Mouse (Mus musculus) lung, postnatal 36 days (tissue): ENCODE data around the gene Rtkn2.
"Not testable (repeated sequence)": the region's sequence is repeated elsewhere in the genome, so short reads cannot be mapped to it uniquely, and the experiment has no call there.

ENCODE experiments used
- DNase-seq: peaks from one replicate; pipeline ENCODE4 v3.0.0; 2022; ENCODE audit warnings: mixed read lengths

The Rtkn2 gene

DNA sequence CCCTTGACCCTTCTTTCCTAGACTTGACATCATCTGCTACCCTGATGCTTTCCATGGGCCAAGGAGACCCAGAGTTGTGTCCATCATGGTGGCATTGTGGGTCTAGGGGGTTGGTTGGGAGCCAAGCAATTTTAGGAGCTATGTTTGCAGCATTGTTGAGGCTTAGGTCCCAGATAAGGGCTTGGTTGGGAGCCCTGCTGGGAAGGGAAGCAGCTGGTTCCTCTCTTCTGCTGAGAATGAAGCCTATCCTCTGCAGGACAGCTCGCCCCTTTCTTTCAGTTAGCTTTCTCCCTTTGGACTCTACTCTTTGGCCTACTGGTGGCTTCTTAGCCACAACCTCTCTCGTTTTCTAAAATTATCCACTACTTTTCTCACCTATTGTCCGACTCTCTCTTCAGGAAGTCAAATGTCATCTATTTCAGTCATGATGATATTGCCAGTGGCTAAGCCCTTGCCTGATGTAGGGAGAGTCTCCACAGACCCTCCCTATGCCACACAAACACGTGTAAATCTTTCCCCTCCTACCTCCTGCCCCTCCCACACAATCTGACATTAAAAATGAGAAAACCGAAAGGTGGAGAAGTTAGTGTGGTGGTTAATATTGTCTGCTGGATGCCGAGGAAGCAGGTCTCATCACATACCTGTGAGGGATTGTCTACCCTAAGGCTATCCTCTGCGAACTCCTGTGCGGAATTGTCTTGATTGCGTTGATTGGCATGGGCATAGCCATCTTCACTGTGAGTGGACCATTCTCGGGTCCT, 100.7 kb downstream of the Rtkn2 start:
- DNase-seq = no peak

GRCm38 (mm10) chr10:68081712-68082111, 102.3 kb downstream of the Rtkn2 start:
- peak; percentile 34 for DNase-seq

DNA sequence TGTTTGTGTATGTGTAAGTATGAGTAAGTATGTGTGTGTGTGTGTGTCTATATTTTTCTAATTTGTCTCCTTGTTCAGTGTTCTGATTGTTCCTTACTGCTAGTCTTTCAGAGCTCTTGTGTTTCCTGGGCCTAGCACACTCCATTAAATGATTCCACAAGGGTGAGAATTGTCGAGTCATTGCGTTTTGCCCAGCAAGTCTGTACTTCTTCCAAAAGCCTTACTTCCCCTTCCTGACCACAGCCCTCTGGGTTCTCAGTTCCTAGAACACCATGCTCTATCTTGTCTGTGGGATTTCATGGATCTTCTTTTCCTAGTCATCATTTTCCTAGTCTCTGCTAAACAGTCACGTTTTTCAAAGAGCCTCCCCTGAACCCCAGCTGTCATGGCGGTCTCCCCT, 106.2 kb downstream of the Rtkn2 start:
- no peak for DNase-seq

GRCm38 (mm10) chr10:68086973-68087372, 107.6 kb downstream of the Rtkn2 start:
- DNase-seq = no peak

DNA sequence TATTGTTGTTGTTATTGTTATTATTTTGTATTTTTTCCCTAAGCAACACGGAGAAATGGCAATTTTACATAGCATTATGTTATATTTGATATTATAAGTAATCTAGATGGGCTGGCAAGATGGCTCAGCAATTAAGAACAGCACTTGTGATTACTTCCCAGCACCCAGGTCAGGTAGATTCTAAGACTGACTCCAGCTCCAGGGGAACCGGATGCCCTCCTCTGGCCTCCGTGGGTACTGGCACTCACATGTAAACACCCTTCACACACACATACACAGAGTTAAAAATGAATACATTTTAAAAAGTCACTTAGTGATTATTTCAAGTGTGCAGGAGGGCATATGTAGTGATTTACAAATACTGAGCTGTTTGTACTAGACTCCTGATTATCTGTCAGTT, 108.4 kb downstream of the Rtkn2 start:
- DNase-seq = no peak

GRCm38 (mm10) chr10:68089435-68090196, 110.2 kb downstream of the Rtkn2 start:
- peak; percentile 63 for DNase-seq

DNA sequence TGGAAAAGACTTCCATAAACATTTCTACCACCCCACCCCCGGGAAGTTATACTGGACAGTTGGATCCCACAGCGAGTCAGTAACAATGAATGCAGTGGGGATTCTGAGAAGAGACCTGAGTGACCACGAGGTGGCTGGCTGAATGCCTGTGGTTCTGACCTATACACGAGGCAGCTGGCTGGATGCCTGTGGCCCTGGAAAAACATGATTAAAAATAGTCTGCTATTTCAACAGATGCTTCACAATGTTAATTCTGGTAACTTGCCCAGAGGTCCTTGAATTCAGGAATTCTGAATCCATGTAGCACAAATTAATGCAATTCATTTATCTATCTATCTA, 110.8 kb downstream of the Rtkn2 start:
- peak; percentile 96 for DNase-seq

- DNase-seq = peak; percentile 47
Measured at GRCm38 (mm10) chr10:68090544-68090943, 111.2 kb downstream of the Rtkn2 start.

- no peak for DNase-seq
Measured at GRCm38 (mm10) chr10:68091011-68091410, 111.6 kb downstream of the Rtkn2 start.

DNA sequence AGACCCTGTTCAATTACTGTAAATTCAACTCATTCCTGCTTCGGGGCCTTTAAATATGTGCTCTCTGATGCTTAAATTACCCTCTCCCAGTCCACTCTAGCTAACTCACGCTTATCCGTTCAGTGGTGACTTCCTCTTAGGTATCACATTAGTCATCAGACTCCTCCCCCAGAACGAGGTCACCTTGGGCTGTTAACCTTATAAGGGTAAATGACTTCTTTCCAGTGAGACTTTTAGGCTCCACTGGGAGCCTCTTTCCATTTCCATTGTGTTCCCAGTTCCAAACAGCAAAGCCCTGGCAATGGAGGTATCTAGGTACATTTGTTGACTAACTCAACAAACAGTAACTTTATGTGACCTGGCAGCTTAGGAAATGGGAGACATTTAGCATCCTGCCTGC, 112.5 kb downstream of the Rtkn2 start:
- peak; percentile 47 for DNase-seq

DNA sequence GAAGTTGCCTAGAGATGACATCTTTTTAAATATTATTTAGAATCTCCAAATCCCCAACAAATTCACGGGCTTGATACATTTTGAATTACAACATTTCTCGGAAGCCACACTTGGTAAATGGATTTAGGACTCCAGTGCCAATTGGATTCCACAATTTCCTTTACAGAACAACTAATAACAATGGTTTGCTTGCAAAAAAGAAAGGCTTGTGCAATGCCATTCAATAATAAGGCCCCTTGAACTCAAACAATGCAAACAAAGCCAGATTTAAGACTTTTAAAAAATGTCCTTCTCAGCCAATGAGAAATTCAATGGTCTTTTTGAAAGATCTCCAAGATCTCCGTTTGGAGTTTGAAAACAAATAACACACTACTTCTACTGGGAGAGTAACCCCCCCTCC, 114.1 kb downstream of the Rtkn2 start:
- peak; percentile 60 for DNase-seq

GRCm38 (mm10) chr10:68095136-68095535, 115.8 kb downstream of the Rtkn2 start:
- peak; percentile 79 for DNase-seq

DNA sequence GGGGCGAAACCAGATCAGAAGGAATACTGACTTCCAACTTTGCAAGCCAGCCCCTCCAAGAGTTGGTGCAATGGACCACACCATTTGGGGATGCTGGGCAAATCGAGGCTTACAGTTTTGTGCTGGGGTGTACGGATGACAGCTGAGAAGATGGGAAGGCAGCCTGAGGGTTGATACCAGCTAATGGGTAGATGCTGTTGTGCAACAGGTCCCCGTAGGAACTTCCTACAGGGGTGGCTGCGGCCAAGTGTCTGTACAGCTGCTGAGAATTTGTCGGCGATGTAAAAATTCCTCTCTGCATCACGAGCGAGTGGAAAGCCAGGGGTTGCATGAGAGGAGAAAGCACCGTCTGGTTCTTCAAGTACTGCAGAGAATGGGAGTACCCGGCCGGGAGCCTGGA, 117.0 kb downstream of the Rtkn2 start:
- no peak for DNase-seq

DNA sequence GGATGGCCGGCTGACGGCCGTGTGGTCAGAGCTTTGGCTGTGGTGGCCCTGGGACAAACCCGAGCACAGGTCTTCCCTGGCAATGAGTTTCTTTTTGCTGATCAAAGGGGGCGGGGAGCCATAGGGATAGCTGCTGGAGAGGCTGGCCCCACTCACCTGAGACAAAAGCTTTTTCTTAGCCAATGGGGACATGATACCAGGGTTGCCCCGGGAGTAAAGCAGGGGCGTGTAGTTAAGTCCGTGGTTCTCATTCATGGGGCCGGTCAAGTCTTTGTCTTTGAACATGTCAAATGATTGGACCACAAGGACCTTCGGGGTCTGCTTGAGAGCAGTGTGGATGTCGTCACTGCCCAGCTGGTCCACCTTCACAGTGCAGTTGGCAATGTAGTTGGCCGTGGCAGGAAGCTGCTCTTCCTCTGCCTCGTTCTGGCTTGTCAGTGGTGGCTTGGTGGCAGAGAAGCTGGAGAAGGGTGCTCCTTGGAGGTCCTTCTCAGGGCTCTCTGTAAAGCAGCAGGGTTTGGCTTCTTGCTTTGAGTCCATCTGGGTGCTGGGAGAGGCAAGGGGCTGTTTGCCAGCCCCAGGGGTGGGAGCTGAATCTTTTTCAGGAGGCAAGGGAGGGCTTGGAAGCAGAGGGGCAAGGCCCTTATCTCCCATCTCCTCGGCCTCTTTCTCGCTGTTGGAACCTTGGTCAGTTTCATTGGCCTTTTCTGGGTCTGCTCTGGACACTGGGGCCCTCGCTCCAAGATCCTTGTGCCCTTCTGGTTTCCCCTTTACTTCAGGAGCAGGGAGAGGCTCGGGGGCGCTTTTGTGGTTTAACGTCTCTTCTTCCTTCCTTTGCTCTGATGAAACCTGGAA, 118.7 kb downstream of the Rtkn2 start:
- DNase-seq = no peak

- DNase-seq = not testable (repeated sequence)
Measured at GRCm38 (mm10) chr10:68099801-68100200, 120.4 kb downstream of the Rtkn2 start.

GRCm38 (mm10) chr10:68100506-68100905, 121.1 kb downstream of the Rtkn2 start:
- DNase-seq = no peak

DNA sequence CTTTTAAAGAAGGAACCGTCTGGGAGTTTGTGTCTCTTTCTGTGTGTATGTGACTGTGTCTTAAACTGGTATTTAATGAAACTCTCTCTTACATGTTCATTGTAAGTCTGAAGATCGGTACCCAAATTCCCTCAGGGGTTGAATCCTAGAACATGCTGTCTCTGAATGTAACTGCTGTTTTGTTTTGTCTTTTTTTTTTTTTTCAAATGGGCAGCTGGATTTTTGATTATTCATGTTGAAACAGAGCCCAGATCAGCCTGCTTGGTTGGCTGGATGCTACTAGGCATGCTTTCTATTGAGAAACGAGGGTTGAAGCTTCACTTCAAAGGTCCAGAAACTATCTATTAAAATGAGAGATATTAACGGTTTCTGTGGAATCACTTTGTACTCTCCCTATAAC, 121.9 kb downstream of the Rtkn2 start:
- no peak for DNase-seq

GRCm38 (mm10) chr10:68102566-68102965, 123.2 kb downstream of the Rtkn2 start:
- no peak for DNase-seq

DNA sequence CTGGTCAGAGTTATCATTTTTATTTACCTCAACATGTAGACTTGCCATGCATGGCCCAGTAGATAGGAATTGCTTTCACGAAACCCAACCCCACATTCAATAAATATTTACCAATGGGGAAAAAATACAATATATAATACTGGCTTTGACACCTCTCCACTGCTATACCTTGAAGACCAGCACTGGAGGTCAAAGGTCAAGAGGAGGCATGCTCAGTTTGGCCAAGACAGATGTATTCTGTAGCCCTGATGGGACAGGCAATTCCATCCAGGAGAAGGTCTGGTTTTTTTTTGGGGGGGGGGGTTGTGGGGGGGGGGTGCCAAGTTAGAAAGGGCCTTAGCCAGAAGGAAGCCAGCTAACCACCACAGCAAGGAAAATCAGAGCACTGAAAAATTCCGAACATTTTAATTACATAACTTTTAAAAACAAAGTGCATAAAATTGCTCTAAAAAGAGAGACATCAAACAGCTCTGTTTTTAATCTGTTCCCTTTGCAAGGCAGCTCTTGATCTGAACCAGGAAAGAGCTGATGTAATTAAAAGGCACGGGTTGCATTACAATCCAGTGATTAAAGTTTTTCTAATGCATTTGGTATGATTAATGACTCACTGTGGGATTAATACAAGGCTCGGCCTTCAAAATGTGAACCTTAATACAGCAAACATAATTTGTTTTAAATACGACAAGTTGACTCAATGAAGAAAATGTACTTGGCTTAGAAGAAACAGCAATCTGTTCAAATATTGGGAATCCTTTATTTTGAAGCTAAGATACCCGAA, 123.9 kb downstream of the Rtkn2 start:
- DNase-seq = no peak

DNA sequence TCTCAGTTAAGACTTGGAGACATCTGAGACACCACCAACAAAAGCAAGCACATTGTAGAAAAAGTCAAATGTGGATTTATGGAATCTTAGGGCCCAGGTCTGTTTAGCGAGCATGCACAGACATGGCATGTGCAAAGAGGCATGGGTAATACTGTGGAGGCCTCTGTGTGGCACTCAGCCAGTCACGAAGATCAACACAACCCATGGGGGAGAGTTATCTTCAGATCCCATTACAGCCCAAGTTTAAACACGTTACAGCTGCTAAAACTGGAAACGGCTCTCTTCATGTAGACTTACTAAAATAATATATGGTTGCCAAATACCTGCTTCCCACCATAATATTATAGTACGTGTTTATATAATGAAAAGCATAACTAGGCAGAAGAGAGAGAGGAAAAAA, 124.6 kb downstream of the Rtkn2 start:
- DNase-seq = no peak

DNA sequence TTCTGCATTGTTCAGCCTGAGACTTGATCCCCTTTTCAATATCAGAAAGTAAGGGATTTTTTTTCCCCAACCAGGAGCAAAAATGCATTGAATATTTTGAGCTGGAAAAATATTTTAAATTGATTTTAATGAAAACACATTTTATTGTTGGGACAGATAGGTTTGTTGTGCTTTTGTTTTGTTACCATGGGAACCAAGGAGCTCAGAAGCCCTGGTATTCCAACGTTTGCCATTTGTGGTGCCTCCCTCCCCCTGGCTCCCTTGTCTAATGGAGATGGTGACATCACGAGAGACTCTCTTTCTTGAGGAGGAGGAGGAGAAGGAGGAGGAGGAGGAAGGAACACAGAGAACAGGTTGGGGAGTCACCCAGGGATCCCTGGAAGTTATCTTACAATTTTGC, 125.1 kb downstream of the Rtkn2 start:
- peak; percentile 73 for DNase-seq

DNA sequence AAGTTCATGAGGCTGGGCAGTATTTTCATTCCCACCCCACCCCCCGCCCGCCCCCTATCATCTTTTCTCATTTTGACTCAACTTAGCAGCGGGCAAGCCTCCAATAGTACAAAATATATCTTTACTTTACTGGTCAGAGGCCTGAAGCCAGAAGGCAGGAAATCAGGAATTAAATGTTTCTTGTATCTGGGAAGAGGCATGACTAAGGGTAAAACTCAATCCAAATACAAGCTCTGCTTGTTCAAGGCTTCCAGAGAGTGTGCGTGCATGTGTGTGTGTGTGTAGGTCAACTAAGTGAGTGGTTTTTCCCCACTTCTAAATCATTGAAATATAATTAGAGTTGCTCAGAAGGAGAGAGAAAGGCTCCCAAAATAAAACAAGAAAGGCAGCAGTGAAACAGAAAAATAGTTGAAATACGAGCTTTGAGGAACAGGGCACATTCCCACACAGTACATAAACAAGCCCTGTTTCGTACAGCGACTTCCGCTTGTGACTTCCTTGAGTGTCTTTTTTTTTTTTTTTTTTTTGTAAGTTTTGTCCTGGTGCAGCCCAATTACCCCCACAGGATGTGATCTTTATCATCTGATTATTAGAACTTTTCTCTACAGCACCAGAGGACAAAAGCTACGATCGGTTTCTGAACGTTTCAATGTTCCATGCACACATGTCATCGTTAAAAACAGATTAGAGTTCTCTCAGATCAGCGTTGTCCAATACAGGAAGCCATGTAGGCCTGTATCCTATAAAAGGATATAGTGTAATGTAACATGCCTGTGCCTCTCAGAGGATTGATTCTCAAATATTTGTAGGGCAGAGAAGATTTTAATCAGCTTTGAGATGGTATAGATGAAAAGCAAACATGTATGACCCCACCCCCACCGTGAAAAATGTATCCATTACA, 125.8 kb downstream of the Rtkn2 start:
- DNase-seq = peak; percentile 74
